Mouse (Mus musculus) stomach, postnatal 0 days (tissue): ENCODE results near the gene Gm14305. TPM values are rescaled to one million over a fixed set of nuclear protein-coding genes. Genes with fewer than 3 reads are reported as not detected.
"Not testable (repeated sequence)": the region's sequence is repeated elsewhere in the genome, so short reads cannot be mapped to it uniquely, and the experiment has no call there.

Experiments
- ATAC-seq: fragments of 200-750 bp; cut with Nextera tagmentation; 2 replicates; pipeline ENCODE4 v1.8.0; 2017; ENCODE audit not compliant: low FRiP score, low TSS enrichment
- DNase-seq: peaks from one replicate; pipeline ENCODE4 v3.0.0-alpha.2; 2016; ENCODE audit warnings: low spot score
- H3K27ac ChIP-seq: fragments of 300-500 bp; sonication (generic); replicated peaks from 2 replicates; pipeline ENCODE4 v1.5.1; 2014; ENCODE audit warnings: mild to moderate bottlenecking, control low read depth
- H3K27me3 ChIP-seq: fragments of 300-500 bp; sonication (generic); 2 replicates; pipeline ENCODE4 v1.6.1; 2014; ENCODE audit warnings: low read length; ENCODE audit not compliant: control insufficient read depth, insufficient read depth
- H3K36me3 ChIP-seq: fragments of 300-500 bp; sonication (generic); 2 replicates; pipeline ENCODE4 v1.6.1; 2014; ENCODE audit warnings: low read length, mixed read lengths; ENCODE audit not compliant: control insufficient read depth, insufficient read depth
- H3K4me1 ChIP-seq: fragments of 300-500 bp; sonication (generic); replicated peaks from 2 replicates; pipeline ENCODE4 v1.6.1; 2014; ENCODE audit warnings: antibody characterized with exemption; ENCODE audit not compliant: control insufficient read depth, insufficient read depth
- H3K4me2 ChIP-seq: fragments of 300-500 bp; sonication (generic); replicated peaks from 2 replicates; pipeline ENCODE4 v1.6.1; 2014; ENCODE audit warnings: low read depth, mild to moderate bottlenecking, control low read depth, moderate library complexity
- H3K4me3 ChIP-seq: fragments of 300-500 bp; sonication (generic); 2 replicates; pipeline ENCODE4 v1.5.1; 2014; ENCODE audit warnings: low read depth, low read length, control low read depth
- H3K9ac ChIP-seq: fragments of 300-500 bp; sonication (generic); 2 replicates; pipeline ENCODE4 v1.6.1; 2014; ENCODE audit warnings: mild to moderate bottlenecking, low read length, control low read depth, mixed read lengths
- H3K9me3 ChIP-seq: fragments of 300-500 bp; sonication (generic); 2 replicates; pipeline ENCODE4 v1.6.1; 2016; ENCODE audit warnings: low read length; ENCODE audit not compliant: control insufficient read depth
- WGBS: fragments of 180-500 bp; shearing (Covaris S2); extraction: QIAGEN DNeasy Blood & Tissue Kit; methylation state at CpG from one replicate; pipeline ENCODE4 v1.1.7; 2014; 5-methylcytosine and 5-hydroxymethylcytosine counted together
- polyA plus RNA-seq: library from polyadenylated mRNA; unstranded; fragments of >200 nt; fragmentation: Nextera tagmentation; extraction: Ambion mirVana; gene quantifications from 2 replicates; pipeline ENCODE4 v1.2.1, GENCODE M21; 2015

The Gm14305 gene
- 19.3 and 21.4 TPM in 2 replicates for polyA plus RNA-seq

GRCm38 (mm10) chr2:176708051-176708450 lies at the start of gene Gm14305:
Gene Gm14305 (plus strand): TSS chr2:176708328.
- Histone ChIP-seq H3K4me2 (peak within 1 kb of the TSS; percentile 40; the same call in 1 of the 2 replicates), H3K4me3 (peak within 1 kb of the TSS; percentile 41)
- not testable (repeated sequence) for H3K9ac ChIP-seq, H3K27me3 ChIP-seq, H3K9me3 ChIP-seq, ATAC-seq, H3K4me1 ChIP-seq, DNase-seq, H3K27ac ChIP-seq, H3K36me3 ChIP-seq
- 0% methylated on average over 1 of the region's 6 CpGs for WGBS

- not testable (repeated sequence) for DNase-seq, H3K4me2 ChIP-seq, H3K4me1 ChIP-seq, H3K36me3 ChIP-seq, ATAC-seq, H3K9ac ChIP-seq, H3K9me3 ChIP-seq, H3K27me3 ChIP-seq, H3K4me3 ChIP-seq, H3K27ac ChIP-seq
- no CpG with 5 or more reads among the region's 6 CpGs for WGBS
Measured at GRCm38 (mm10) chr2:176670222-176670621, 37.9 kb upstream of the Gm14305 start, which contains the start of gene Zfp973. Gene Zfp973 (plus strand): TSS chr2:176670522.

Other genes starting within 250 kb of the Gm14305 start
- 15.4 and 16.3 TPM in 2 replicates for gene Gm14434, start 221.5 kb upstream of the Gm14305 start, polyA plus RNA-seq
- not detected in 2 replicates for gene Zfp967, start 187.3 kb upstream of the Gm14305 start, polyA plus RNA-seq
- gene Gm14308, start 72.0 kb upstream of the Gm14305 start, polyA plus RNA-seq, result 6.4 and 8.2 TPM in 2 replicates
- 5.9 and 6.0 TPM in 2 replicates for gene Zfp973, start 37.8 kb upstream of the Gm14305 start, polyA plus RNA-seq
- 14.6 and 18.2 TPM in 2 replicates for gene Gm14295, start 90.3 kb downstream of the Gm14305 start, polyA plus RNA-seq
- not detected in 2 replicates for gene Gm14408, start 122.8 kb downstream of the Gm14305 start, polyA plus RNA-seq
- gene Gm14296, start 219.5 kb downstream of the Gm14305 start, polyA plus RNA-seq, result 4.4 and 6.6 TPM in 2 replicates